Mouse (Mus musculus) bone marrow macrophage, adult 2 months (primary cell): ENCODE results near the gene Tex22.

Experiments used
- CTCF ChIP-seq: IDR thresholded peaks from 2 replicates; pipeline ENCODE4 v1.5.1; 2012; ENCODE audit warnings: low read depth, mild to moderate bottlenecking, low read length, moderate library complexity
- POLR2A ChIP-seq: IDR thresholded peaks from 2 replicates; pipeline ENCODE4 v1.6.1; 2012; ENCODE audit warnings: mild to moderate bottlenecking, low read depth, low read length, borderline replicate concordance

DNA sequence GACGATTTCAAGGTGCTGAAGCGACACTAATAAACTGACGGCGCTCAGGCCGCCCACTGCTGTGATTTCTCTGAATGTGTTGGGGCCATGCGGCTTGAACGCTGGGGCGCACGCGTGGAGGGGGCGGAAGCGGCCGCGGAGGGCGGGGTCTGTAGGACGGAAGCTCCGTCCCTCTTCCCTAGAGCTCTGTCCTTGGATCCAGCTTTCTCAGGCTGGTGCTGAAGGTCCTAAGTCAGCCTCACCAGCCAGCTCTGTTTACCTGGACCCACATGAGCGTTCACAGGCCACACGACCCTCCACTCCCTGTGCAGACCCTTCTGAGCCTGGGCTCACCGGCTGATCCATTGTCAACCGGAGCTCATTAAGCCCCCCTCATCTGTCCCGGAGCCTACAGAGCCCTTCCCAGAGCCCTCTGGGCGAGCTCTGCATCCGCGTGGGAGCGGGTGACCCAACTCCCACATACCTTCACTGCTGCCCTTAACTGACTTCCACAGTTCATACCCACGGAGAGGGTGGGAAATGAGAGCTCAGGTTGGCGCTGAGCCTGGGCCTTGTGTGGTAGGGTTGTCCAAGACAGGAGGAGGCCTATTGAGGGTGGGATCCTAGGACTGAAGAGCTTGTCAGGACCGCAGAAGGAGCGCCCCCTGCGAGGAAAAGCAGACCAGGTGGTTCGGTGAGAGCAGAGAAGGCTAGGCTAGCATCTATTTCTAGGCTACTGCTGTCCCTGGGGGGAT lies at the start of gene Tex22:
- TF ChIP-seq CTCF (no peak), POLR2A (no peak)
